Mouse (Mus musculus) spleen, postnatal 4 days (tissue): ENCODE results near the gene Gm28047.

Experiments
- DNase-seq, 2 experiments: peaks; one replicate each; pipeline ENCODE4 v3.0.0; 2022; ENCODE audit warnings: low spot score in 2 of 2

Gene Gm28047

GRCm38 (mm10) chr15:102499851-102500250, 125.0 kb downstream of the Gm28047 start:
- DNase-seq = no peak

- no peak for DNase-seq
Observed at GRCm38 (mm10) chr15:102499370-102499769, 125.5 kb downstream of the Gm28047 start.

GRCm38 (mm10) chr15:102498322-102498721, 126.5 kb downstream of the Gm28047 start:
- DNase-seq = no peak

GRCm38 (mm10) chr15:102487664-102488063, 137.2 kb downstream of the Gm28047 start:
- no peak for DNase-seq

- no peak for DNase-seq
Observed at GRCm38 (mm10) chr15:102485853-102486252, 139.0 kb downstream of the Gm28047 start.

GRCm38 (mm10) chr15:102483136-102483535, 141.7 kb downstream of the Gm28047 start:
- DNase-seq = no peak

- no peak for DNase-seq
Observed at GRCm38 (mm10) chr15:102474520-102474919, 150.3 kb downstream of the Gm28047 start.
